Mouse (Mus musculus) cerebellum, adult 11 months (tissue): ENCODE measurements around the gene Cdc37.

ENCODE experiments used
- DNase-seq: peaks from one replicate; pipeline ENCODE4 v3.0.0; 2022

The Cdc37 gene

DNA sequence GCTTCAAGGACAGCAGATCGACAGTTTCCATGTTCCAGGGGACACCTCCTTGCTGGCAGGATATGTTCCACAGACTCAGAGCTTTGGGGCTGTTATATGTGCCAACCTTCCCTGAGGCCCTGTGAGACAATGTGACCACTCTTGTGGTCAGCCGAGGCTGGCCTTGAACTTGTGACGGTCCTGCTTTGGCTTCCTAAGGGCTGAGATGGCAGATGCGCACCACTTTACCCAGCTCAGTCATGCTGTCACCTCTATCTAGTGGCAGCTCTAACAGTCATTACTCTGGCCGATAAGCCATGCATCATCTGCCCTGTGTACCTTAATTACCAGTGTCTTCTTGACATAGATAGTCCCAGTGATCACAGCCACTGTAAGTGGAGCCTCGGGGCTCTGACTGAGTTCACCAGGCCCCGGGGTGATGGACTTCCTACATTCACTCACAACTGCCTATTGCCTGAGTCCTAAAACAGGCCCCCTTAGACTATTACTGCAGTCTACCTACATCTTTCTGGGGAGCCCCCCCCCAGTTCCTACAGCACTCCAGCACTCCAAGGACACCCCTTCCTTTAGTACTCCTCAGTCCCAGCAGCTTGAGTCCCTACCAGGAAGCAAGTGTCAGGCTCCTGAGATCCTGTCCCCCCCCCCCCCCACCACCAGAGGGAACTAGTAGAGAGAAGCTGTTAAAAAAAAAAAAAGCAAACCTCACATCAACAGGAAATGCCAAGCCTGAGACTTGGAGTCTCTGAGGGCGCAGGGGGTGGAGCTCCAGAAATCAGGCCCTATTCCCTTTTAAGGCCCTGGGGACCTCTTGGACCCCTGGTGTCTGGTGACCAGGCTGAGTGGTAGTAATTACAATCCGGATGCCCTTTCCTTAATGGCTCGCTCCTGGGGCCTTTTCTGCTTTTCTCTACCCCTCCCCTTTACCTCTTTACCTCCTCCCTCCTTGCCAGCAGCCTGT is 17.6 kb upstream of the Cdc37 start:
- no peak for DNase-seq

DNA sequence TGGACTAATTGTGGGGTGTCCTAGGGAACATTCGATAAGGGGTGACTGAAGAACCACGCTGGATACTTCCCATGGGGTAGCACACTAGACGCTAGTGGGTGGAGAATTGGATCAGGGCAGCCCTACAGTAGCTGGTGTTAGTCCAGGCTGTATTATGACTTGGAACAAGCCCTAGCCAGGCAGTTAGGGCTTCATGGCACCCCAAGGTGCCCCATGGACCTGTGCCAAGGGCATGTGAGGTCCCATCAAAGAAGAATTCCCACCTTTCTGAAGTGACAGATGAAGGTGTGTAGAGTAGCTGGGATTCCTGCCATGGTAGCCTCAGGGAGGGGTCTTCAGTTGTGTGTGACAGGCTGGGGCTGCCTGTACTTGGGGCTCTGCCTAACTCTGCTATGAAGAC is 16.7 kb upstream of the Cdc37 start:
- no peak for DNase-seq

DNA sequence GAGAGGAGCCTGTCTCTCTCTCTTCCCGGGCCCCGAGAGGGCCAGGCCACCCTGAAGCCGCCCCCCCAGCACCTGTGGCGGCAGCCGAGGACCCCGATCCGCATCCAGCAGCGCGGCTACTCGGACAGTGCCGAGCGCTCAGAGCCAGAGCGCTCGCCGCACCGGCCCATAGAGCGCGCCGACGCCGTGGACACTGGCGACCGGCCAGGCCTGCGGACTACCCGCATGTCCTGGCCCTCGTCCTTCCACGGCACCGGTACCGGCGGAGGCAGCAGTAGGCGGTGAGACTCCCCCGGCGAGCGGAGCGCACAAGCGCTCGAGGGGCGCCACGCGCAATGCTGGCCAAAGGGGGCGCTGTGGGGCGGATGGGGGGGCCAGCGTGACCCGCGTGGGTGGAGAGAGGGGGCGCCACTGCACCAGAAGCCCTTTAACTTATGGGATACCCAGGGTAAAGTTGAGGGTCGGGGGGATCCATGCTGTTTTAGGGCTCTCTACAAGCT is 16.2 kb upstream of the Cdc37 start:
- no peak for DNase-seq

DNA sequence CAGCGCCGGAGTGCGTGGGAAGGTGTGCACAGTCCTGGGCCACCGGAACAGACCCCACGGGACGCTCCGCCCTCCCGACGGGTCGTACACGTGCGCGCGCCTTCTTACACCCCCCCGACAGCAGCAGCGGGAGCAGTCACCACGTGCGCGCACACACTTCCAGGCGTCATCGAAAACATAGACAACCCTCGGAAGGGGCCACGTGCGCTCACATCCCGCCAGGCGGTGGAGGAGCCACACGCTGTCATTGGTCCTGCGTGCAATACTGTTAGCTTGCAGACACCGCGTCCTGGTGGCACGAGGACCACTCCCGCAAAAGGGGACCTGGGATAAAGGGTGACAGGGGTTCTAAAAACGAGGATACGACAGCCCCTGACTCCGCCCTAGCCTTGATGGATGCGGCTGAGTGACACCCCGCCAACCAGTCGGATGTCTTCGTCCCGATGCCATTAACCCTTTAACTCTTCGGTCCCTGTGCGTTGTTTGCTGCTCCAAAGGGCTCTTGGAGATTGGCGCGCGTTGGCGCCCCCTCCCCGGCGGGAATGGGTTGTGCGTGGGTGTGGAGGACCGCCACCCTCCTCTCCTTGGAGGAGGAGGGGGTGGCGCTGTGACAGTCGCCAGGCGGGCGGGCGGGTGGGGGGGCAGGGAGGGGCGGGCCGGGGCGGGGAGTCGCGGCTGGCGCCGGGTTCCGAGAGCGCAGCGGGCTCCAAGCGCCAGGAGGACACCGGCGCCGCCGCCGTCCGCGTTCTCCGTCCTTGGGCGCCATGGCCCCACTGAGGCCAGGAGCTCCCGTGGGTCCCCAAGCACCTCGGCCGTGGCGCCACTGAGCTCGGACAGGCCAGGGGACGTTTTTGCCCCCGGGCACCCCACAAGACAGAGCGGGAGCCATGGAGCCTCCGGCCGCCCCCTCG is 15.5 kb upstream of the Cdc37 start, which contains the start of gene Pde4a:
TSS of gene Pde4a (plus strand) at position 674 of the 911 bp plus-strand sequence.
- DNase-seq, result no peak

DNA sequence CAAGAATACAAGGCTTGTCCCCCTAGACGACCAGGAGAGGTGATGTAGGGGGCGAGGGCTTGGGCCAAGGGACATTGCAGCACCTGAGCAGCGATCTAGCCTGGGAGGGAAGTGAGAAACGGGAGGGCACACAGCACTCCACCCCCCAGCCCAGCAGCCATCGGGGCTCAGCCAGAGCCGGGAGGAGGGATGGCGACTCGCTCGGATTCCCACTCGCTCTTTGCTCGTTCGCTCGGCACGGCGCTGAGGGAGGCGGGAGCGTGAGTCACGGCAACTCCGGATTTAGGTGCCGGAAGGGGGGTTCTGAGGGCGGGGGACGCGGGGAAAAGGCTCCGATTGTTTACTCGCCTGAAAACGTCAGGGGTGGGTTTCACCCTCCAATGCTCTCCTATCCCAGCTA is 14.3 kb upstream of the Cdc37 start:
- DNase-seq, result no peak

DNA sequence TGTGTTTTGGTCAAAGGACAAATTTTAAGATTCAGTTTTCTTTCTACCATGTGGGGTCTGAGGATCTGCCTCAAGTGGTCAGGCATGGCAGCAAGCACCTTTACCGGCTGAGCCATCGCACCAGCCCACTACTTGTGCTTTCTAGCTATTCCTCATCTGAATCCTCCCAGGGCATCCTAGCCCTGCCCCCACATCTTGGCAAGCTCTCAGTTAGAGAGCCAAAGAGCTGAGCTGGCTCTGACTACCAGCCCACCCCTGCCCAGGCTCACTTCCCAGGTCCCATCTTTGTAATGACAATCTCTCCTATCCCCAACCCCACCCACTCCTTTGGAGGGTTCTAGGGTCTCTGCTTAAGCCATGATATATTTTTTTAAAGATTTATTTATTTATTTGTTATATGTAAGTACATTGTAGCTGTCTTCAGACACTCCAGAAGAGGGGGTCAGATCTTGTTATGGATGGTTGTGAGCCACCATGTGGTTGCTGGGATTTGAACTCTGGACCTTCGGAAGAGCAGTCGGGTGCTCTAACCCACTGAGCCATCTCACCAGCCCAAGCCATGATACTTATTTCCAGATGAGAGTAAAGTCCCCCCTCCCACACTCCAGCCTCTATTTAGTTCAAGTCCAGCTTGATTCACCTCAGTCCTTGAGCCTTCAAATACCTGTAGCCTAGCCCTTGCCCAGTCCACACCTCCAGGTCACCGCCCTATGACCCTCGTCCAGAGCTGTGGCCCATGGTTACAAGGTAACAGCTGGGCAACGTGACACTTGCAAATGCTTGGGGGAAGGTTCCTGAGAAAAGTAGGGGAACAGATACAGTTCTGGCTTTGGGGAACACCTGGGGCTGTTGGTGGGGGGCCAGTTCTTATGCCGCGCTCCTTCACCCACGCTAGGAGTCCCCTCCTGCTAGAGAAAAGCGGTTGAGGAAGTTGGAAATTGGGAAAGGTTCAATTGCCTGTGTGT is 13.6 kb upstream of the Cdc37 start:
- no peak for DNase-seq

DNA sequence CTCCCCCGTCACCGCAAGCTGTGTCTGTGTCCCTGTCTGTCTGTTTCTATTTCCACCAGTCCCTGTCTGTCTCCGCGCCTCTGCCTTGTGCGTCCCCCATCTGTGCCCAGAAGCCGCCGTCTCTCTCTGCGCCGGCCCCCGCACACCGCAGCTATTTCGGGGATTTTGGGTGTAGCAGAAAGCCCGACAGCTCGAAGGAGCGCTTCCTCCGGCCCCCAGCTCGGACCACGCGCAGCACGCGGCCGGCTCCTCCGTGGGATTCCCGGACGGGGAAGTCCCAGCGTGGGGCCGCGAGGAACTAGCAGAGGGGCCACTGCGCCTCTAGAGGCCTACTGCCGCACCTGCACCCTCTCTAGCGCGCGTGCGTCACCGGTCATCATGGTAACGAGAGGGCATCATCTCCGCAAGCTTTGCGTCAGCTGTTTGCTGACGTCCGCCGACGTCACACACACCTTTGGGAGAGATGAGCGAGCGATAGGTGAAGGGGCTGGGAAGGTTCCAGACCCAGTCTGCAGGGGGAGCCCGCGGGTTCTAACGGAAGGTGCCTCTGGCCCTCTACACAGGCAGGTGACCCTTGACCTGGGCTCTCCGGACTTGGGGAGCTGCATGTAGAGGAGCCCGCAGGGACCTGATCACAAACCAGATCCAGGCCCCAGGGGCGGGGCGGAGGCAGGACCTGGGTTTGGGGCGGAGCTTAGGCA is 11.6 kb upstream of the Cdc37 start:
- DNase-seq, result peak; percentile 88

DNA sequence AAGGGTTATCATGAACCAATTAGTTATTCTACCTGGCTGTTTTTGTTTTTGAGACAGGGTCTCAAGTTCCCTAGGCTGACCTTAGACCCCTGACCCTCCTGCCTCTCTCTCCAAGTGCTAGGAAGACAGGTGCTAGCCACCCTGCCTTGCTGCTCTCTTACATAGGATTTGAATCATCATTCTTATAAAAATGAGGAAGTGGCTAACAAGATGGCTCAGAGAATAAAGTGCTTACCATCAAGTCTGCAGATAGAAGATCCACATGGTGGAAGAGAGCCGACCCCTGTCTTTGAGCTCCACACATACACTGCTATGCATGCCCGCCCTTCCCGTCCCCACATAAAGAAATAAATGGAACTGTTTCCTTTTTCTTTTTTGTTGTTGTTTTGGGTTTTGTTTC is 5.0 kb upstream of the Cdc37 start:
- no peak for DNase-seq

DNA sequence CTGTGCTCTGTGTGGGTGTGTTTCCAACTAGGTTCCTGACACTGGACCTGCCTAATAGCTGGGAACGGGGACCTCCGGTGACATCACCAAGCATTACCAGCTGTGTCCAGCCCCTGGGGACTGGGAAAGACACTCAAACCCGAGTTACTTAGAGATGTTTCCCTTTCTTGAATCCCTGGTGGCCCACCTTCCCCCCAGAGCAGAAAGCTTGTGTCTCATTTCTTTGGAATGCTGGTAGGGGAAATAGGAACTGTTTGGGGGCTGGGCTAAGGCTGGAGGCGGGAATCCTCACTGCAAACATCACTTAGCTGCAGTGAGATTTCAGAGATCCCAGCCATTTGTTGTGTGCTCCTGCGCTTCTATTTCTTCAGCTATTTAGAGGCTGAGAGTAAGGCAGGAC is 4.1 kb upstream of the Cdc37 start:
- no peak for DNase-seq

DNA sequence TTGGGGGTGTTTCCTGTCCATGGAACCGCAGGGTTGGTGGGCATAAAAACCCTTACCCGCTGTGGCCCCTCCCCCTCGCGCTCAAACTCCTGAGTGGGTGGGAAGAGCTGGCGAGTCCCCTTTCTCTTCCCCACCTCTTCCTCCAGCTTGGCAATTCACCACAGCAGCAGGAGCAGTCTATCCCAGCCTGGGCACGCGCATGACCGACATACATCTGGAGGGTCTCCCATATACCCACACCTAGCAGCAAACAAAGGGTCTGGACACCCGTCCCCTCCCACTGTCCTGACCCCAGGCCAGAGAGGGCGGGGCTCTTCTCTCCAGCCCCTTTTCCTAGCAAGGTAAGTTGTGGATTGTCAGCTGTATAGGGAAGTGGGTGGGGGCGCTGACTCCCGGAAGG is 3.5 kb upstream of the Cdc37 start:
- no peak for DNase-seq

DNA sequence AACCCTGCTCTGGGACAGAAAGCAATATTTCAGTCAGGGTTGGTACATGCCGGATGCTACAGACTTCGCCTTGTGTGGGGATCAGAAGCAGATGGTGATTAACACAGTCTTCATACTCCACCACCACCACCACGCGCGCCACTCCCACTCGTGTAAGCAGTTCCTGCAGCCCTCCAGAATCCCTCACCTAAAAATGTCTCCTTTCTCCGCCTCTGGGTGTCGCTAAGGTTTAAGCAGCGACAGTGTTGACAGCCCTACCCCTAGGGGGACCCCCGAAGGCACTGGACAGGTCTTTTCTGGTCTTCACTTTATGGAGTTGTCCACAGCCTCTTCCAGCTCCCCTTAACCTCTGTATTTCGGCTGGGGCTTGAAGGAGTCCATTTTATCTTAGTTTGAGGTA is 2.9 kb upstream of the Cdc37 start:
- DNase-seq, result no peak

DNA sequence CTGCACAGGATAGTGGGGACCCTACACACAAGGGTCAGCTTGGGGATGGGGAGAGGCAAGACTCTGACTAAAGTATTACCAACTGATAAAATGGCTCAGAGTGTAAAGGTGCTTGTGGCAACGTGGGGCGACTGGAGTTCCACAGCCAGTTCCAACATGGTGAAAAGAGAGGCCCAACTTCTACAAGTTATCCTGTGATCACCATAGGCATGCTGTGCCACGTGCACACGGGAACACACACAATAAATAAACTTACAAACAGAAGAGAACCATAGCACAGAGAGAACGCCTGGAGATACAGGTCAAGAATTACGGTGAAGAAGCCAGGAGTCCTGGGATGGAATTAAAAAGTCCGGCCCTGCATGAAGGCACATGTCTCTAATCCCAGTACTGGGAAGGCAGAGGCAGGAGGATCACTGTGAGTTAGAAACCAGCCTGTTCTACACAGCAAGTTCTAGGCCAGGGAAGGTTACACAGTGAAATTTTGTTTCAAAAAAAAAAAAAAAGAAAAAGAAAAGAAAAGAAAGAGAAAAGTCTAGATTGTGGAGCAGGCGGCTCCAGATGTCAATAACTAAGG is 617 bp downstream of the Cdc37 start:
- no peak for DNase-seq

DNA sequence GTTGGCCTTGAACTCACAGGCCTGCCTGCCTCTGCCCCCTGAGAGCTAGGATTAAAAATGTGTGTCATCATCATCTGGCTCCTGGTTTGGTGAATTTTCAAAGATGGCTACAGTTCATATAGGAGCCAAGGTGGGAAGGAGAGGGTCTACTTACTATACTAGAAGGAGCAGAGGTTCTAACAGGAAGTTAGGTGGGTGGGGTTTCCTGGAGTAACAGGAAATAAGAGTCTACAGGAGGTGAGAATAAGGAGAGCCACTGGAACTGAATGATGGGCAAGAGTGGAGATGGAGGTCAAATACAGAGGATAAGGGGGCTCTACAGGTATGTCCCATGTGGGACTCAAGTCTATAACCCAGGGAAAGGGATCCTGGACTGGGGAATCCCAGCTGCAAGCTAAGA is 1.4 kb downstream of the Cdc37 start:
- no peak for DNase-seq

DNA sequence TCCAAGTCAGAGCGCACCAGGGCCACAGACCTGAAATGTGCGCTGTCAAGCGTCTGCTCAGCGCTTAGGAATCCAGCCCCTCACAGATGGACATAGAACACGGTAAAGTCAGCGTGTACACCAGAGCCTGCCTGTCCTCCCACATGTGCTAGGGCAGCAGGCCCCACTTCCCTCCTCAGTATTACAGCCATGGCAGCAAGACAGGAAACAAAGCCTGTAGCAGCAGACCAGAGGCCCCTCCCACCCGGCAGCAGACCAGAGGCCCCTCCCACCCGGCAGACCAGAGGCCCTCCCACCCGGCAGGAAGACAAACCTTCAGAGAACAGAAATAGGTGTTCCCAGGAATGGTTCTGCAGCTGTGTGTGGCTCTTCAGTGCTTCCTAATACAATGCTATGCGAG is 3.1 kb downstream of the Cdc37 start:
- DNase-seq, result no peak

DNA sequence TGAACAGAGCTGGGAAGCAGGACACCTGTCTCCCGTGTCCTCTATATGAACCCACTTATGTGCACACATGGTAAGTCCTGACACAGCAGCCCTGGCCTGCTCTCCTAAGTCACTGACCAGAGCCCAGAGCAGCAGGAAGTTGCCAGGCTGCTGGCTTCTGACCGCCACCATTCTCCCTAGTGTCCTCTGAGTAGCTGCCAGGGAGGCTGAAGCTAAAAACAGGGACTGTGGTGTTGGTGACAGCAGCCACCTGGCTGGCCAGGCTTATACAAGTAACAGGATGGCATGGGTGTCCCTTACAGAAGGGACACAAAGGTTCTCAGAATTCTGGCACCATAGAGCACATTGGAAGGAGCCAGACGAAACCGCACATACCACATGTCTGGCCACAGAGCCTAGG is 4.4 kb downstream of the Cdc37 start:
- DNase-seq, result no peak

DNA sequence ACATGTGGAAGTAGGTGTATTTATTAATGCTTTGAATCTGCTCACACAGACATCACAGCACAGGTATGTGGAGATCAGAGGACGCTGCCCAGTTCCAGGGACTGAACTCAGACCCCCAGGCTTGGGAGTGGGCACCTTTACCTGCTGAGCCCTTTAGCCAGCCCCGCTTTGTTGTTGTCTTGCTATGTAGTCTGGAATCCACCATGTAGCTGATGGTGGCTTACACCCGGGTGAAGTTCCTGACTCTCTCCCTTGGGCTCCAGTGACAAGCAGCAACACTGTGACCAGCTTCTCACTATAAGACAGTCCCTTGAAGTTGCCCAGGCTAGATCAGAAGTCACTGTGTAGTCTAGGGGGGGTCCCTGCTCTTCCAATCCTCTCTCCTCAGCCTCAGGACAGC is 5.4 kb downstream of the Cdc37 start:
- no peak for DNase-seq

DNA sequence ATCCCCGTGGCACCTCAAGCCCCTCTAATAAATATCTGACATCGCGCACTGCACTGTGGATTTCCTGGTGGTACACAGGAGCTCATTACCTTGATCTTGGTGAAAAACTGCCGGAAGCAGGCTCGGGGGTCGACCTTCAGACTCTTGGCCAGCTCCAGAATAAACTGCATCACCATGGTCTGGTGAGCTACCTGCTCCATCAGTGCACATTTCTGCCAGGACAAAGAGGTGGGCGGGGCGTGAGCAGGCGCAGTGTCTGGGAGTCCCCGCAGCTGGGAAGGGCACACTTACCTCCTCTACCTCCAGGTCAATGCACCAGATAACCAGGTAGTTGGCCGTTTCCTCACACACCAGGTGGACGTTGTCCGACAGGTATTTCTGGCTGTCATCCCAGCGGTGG is 7.9 kb downstream of the Cdc37 start:
- no peak for DNase-seq

DNA sequence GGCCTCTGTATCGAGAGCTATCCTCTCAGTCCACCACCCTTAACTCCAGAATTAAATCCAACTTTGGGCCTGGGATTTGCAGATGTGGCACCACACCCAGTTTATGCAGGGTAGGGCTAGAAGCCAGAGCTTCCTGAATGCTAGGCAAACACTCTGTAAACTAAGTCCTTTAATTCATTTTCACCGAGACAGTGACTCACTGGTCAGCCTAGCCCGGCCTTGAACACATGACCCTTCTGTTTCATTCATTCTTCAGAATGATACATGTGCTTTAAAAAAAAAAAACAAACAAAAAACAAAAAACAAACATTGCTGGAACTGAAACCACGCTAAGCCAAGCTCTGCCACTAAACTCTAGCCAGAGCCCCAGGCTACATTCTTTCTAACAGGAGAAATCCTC is 11.4 kb downstream of the Cdc37 start:
- no peak for DNase-seq

DNA sequence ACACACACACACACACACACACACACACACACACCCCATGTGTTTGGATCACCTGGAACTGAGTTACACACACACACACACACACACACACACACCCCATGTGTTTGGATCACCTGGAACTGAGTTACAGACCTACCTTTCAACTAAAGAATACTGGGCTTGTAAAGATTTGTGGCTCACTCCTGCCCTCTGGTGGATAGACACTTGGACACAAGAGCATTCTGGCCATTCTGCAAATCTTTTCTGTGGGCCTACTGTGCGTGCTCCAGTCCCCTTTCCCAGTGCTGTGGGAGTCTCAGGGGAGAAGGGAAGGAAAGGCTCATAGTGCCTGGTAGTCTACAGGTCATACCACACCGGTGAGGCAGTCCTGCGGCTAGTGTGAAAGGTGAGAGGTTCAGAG is 12.6 kb downstream of the Cdc37 start:
- peak; percentile 42 for DNase-seq

DNA sequence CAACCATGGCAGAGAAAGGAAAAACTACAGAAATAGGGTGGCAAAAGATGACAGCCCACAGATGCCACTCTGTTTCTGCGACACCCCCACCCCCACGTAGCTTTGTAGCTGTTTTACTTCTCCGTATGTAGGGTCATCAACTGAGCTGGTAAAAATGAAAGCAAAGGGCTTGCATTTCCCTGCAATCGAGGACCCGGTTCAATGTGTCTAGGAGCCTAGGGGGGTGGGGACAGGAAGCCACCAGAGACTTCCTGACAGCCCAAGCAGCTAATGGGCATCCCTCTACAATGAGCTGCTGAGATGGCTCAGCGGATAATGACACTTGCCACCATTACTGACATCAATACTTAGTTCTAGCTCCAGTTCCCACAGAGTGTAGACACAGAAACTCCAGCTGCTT is 13.4 kb downstream of the Cdc37 start:
- DNase-seq, result no peak

DNA sequence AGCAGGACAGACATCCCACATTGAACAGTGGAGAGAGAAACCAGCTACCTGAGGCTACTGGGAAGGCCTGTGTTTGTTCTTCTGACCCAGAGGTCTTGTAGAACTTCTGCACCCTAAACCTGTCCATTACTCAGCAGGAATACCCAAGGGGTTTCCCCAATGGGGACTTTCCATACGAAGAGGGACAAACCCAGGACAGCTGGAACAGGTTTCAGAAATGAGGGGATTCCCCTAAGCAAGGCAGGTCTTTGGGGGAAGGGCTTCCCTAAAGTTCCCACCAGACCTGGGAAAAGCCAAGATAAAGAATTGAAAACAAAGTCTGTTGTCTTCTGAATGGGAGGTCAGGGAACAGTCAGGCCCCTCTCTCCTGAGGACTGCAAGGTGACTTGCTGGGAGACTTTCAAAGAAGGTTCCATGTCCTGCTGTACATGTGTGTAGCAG is 13.8 kb downstream of the Cdc37 start:
- DNase-seq, result no peak
